Mouse (Mus musculus) gastrocnemius, postnatal 36 days (tissue): ENCODE results near the gene Ccdc91. TPM values are rescaled to one million over a fixed set of nuclear protein-coding genes. Genes with fewer than 3 reads are reported as not detected.

Experiments
- DNase-seq, 2 experiments: peaks; one replicate each; pipeline ENCODE4 v3.0.0; 2022
- intact Hi-C: fragments of 180-260 bp; cut with DNase I; formaldehyde crosslinking; loops from one replicate; pipeline ENCODE4 v1.15.1; 2025
- total RNA-seq, 2 experiments: library from RNA; stranded (reverse); gene quantifications; 2 replicates each; pipeline ENCODE4 v1.2.3; 2021

The Ccdc91 gene
- total RNA-seq, 2 experiments from 2014 or later, result 75.6 to 86.2 TPM

GRCm38 (mm10) chr6:147675022-147675733 is 199.6 kb downstream of the Ccdc91 start:
- no peak for DNase-seq
- intact Hi-C loops, result no loop called here

- intact Hi-C loops, result no loop called here
- no peak for DNase-seq
Measured at GRCm38 (mm10) chr6:147676214-147676613, 200.6 kb downstream of the Ccdc91 start.

Other genes with a start within 250 kb of the Ccdc91 start
- 1 to 10 TPM; 1.2 to 1.9 TPM for gene Pthlh, start 211.6 kb upstream of the Ccdc91 start, total RNA-seq